Mouse (Mus musculus) lung, postnatal 0 days (tissue): ENCODE results near the gene Mfsd8.

Experiments used
- CTCF ChIP-seq: IDR thresholded peaks from 2 replicates; pipeline ENCODE4 v1.5.1; 2016; ENCODE audit warnings: antibody characterized with exemption, mild to moderate bottlenecking
- EP300 ChIP-seq: IDR thresholded peaks from 2 replicates; pipeline ENCODE4 v1.6.1; 2016; ENCODE audit warnings: antibody characterized with exemption, mild to moderate bottlenecking, control low read depth

DNA sequence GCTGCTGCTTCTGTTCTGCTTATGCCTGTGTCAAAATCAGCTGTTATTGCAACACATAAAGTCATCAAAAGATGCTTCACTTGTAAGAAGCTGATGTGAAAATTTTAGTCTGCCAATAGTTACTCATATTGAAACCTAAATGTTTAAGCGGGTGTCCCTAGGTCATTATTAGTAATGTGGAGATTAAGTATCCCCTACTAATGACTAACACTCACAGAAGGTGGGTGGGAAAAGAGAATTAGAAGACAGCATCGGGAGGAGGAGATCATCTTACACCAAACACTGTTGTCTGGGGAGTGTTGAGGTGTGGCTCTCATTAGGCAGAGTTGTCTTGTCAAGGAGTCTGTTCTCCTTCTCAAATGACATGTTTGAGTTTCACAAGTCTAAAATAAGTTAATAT, 39.8 kb downstream of the Mfsd8 start:
- TF ChIP-seq EP300 (no peak), CTCF (no peak)
